Mouse (Mus musculus) intestine, postnatal 0 days (tissue): ENCODE results near the gene Thoc2. TPM values are rescaled to one million over a fixed set of nuclear protein-coding genes. Genes with fewer than 3 reads are reported as not detected.

Source experiments
- ATAC-seq: fragments of 200-750 bp; cut with Nextera tagmentation; 2 replicates; pipeline ENCODE4 v1.8.0; 2017; ENCODE audit warnings: mild to moderate bottlenecking, moderate TSS enrichment, moderate library complexity
- H3K27ac ChIP-seq: fragments of 300-500 bp; sonication (generic); 2 replicates; pipeline ENCODE4 v1.5.1; 2014; ENCODE audit warnings: mild to moderate bottlenecking, low read depth, low read length, moderate library complexity
- H3K27me3 ChIP-seq: fragments of 300-500 bp; sonication (generic); replicated peaks from 2 replicates; pipeline ENCODE4 v1.6.1; 2014; ENCODE audit warnings: low read length, mixed read lengths; ENCODE audit not compliant: control insufficient read depth, insufficient read depth
- H3K36me3 ChIP-seq: fragments of 300-500 bp; sonication (generic); 2 replicates; pipeline ENCODE4 v1.6.1; 2014; ENCODE audit warnings: mild to moderate bottlenecking, moderate library complexity; ENCODE audit not compliant: control insufficient read depth, insufficient read depth
- H3K4me1 ChIP-seq: fragments of 300-500 bp; sonication (generic); replicated peaks from 2 replicates; pipeline ENCODE4 v1.6.1; 2014; ENCODE audit warnings: antibody characterized with exemption, low read length, mixed read lengths; ENCODE audit not compliant: control insufficient read depth, insufficient read depth
- H3K4me2 ChIP-seq: fragments of 300-500 bp; sonication (generic); replicated peaks from 2 replicates; pipeline ENCODE4 v1.6.1; 2014; ENCODE audit warnings: low read depth, mild to moderate bottlenecking, moderate library complexity
- H3K4me3 ChIP-seq: fragments of 300-500 bp; sonication (generic); 2 replicates; pipeline ENCODE4 v1.5.1; 2014; ENCODE audit warnings: low read depth, low read length
- H3K9ac ChIP-seq: fragments of 300-500 bp; sonication (generic); 2 replicates; pipeline ENCODE4 v1.6.1; 2014; ENCODE audit warnings: mild to moderate bottlenecking, low read depth, low read length
- H3K9me3 ChIP-seq: fragments of 300-500 bp; sonication (generic); 2 replicates; pipeline ENCODE4 v1.6.1; 2016; ENCODE audit warnings: mixed run types; ENCODE audit not compliant: control insufficient read depth
- CTCF ChIP-seq: sonication (generic); IDR thresholded peaks from 2 replicates; pipeline ENCODE4 v1.5.1; 2016; ENCODE audit warnings: low read depth, mild to moderate bottlenecking, control low read depth, antibody characterized with exemption, moderate library complexity
- WGBS: fragments of 180-500 bp; shearing (Covaris S2); extraction: QIAGEN DNeasy Blood & Tissue Kit; methylation state at CpG from one replicate; pipeline ENCODE4 v1.1.7; 2014; 5-methylcytosine and 5-hydroxymethylcytosine counted together
- microRNA-seq: library from miRNA; unstranded; fragments of <30 nt; microRNA quantifications from one replicate; pipeline ENCODE4, GENCODE M21; 2016
- polyA plus RNA-seq: library from polyadenylated mRNA; unstranded; fragments of >200 nt; fragmentation: Nextera tagmentation; extraction: Ambion mirVana; gene quantifications from 2 replicates; pipeline ENCODE4 v1.2.1, GENCODE M21; 2015

The Thoc2 gene
- polyA plus RNA-seq, 1 experiment from 2014 or later: 36.5 TPM

DNA sequence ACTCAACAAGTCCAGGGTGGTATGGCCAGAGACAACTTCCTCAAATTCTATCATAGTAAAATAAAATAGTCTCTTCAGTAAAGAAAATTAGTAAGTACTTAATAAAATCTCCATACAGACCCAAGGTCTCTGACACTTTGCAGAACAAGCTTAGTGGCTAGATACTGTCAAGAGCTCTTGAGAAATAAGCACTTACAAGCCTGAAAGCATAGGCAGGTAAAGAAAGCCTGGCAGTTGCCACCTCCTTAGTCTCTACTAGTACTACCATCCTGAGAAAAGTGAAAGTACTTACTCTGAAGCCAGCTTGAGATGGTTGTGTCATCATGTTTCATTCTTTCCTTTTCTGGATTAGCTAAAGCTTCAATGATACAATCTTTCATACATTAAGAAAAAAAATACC lies 82.7 kb downstream of the Thoc2 start:
- Histone ChIP-seq H3K4me1 (no peaks in the 10 kb centered on the region), H3K9me3 (no peaks in the 10 kb centered on the region), H3K9ac (no peak overlapping the region), H3K27ac (no peak overlapping the region), H3K27me3 (no peaks in the 10 kb centered on the region), H3K4me2 (no peak overlapping the region), H3K36me3 (no peaks in the 10 kb centered on the region; the same call in 1 of the 2 replicates), H3K4me3 (no peak overlapping the region)
- ATAC-seq: no peak
- TF ChIP-seq CTCF: no peak

DNA sequence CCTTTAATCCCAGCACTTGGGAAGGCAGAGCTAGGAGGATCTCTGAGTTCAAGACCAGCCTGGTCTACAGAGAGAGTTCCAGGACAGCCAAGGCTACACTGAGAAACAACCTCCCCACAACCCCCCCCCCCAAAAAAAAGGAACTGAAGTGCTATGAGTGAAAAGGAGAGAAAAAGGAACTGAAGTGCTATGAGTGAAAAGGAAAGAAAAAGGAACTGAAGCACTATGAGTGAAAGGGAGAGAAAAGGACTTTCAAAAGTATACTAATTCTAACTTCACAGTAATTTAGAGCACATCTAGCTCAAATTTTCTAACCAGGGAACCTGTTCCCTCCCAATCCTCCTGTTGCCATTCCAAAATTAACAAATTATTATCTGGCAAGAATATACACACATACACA lies 114.9 kb downstream of the Thoc2 start:
- Histone ChIP-seq H3K4me2 (no peak overlapping the region), H3K36me3 (no peaks in the 10 kb centered on the region), H3K27me3 (no peaks in the 10 kb centered on the region), H3K27ac (no peak overlapping the region), H3K4me1 (no peaks in the 10 kb centered on the region), H3K9me3 (no peaks in the 10 kb centered on the region), H3K9ac (no peak overlapping the region), H3K4me3 (no peak overlapping the region)
- TF ChIP-seq CTCF: no peak
- ATAC-seq: no peak

DNA sequence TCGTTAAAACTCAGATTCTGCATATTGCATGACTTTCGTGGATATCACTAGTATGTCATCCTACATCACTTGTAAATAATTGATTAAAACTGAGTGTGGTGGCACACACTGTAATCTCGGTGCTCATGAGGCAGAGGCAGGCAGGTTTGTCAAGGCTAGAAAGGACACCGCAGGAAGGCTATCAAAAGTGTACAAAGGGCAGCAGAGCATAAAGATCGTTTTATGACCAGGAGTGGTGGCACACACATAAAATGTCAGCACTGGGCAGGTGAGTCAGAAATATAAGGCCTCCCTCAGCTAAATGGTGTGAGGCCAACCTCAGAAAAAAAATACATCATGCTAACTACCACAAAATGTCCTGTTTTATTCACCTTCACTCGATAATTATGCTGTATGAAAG lies 127.2 kb downstream of the Thoc2 start:
- Histone ChIP-seq H3K9ac (no peak overlapping the region), H3K27ac (no peak overlapping the region), H3K4me2 (no peak overlapping the region), H3K36me3 (no peaks in the 10 kb centered on the region), H3K4me3 (no peak overlapping the region), H3K9me3 (no peaks in the 10 kb centered on the region), H3K4me1 (no peaks in the 10 kb centered on the region), H3K27me3 (no peaks in the 10 kb centered on the region)
- whole genome bisulfite sequencing: 66% methylated on average over 6 of the region's 6 CpGs
- peak; percentile 69 for ATAC-seq
- no peak for TF ChIP-seq CTCF

Small RNA genes lying within 50 kb of the gene (microRNA-seq; reads per million reads assigned to microRNA genes)
- gene Gm44490: not detected

Other genes starting within 250 kb of the Thoc2 start
- 14.2 and 15.0 TPM in 2 replicates for gene Xiap, start 139.0 kb upstream of the Thoc2 start, polyA plus RNA-seq
- 14.6 and 15.1 TPM in 2 replicates for gene Stag2, start 228.6 kb upstream of the Thoc2 start, polyA plus RNA-seq